Mouse (Mus musculus) spleen, adult 2 months (tissue): ENCODE measurements around the gene Gpr84.

Source experiments
- CTCF ChIP-seq: fragments of 200-500 bp; IDR thresholded peaks from 2 replicates; pipeline ENCODE4 v1.5.1; 2011; ENCODE audit warnings: mild to moderate bottlenecking, inconsistent platforms; ENCODE audit not compliant: insufficient read depth, insufficient read length, insufficient replicate concordance; ENCODE audit errors: extremely low read depth
- POLR2A ChIP-seq: fragments of 200-500 bp; IDR thresholded peaks from 2 replicates; pipeline ENCODE4 v1.6.1; 2011; ENCODE audit warnings: low read depth, low read length, inconsistent platforms

DNA sequence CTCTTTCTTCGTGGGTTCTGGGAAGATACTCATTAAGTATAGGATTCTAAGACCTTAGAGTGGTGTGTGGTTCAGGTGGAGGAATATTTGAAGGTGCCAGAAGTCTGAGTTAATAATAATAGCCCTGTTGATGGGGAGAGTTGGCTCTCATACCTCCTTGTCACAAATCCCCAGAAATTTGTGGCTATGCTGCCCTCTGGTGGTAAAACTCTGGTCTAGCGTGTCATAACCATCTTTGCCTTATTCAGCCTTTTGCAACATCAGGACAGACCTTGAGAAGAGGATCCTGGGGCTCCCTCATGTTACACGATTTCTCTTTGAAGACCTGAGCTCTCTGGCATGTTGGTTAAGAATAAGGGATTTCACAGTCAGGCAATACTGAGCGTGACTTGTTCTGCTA lies 32.0 kb upstream of the Gpr84 start:
- peak; percentile 51; the same call in 1 of the 2 replicates for TF ChIP-seq CTCF
- TF ChIP-seq POLR2A: no peak
